Mouse (Mus musculus) liver, embryonic 11.5 days (tissue): ENCODE measurements around the gene Dnajc6. TPM values are rescaled to one million over a fixed set of nuclear protein-coding genes. Genes with fewer than 3 reads are reported as not detected.

Experiments used
- ATAC-seq: fragments of 200-750 bp; cut with Nextera tagmentation; replicated peaks from 2 replicates; pipeline ENCODE4 v1.8.0; 2017; ENCODE audit warnings: moderate number of reproducible peaks, mild to moderate bottlenecking, moderate TSS enrichment, moderate library complexity; ENCODE audit not compliant: low FRiP score
- DNase-seq: peaks from one replicate; pipeline ENCODE4 v3.0.0-alpha.2; 2017; ENCODE audit warnings: low spot score
- H3K27ac ChIP-seq: fragments of 300-500 bp; sonication (generic); 2 replicates; pipeline ENCODE4 v1.5.1; 2014; ENCODE audit warnings: mild to moderate bottlenecking, low read depth, low read length, control low read depth
- H3K27me3 ChIP-seq: fragments of 300-500 bp; sonication (generic); replicated peaks from 2 replicates; pipeline ENCODE4 v1.6.1; 2014; ENCODE audit warnings: low read length, mixed read lengths; ENCODE audit not compliant: control insufficient read depth, insufficient read depth
- H3K36me3 ChIP-seq: fragments of 300-500 bp; sonication (generic); 2 replicates; pipeline ENCODE4 v1.6.1; 2014; ENCODE audit warnings: mild to moderate bottlenecking, low read length, moderate library complexity, mixed read lengths; ENCODE audit not compliant: control insufficient read depth, insufficient read depth
- H3K4me1 ChIP-seq: fragments of 300-500 bp; sonication (generic); replicated peaks from 2 replicates; pipeline ENCODE4 v1.6.1; 2014; ENCODE audit warnings: low read length, mixed read lengths; ENCODE audit not compliant: control insufficient read depth, insufficient read depth
- H3K4me2 ChIP-seq: fragments of 300-500 bp; sonication (generic); 2 replicates; pipeline ENCODE4 v1.6.1; 2014; ENCODE audit warnings: mild to moderate bottlenecking, control low read depth, moderate library complexity
- H3K4me3 ChIP-seq: fragments of 300-500 bp; sonication (generic); 2 replicates; pipeline ENCODE4 v1.5.1; 2014; ENCODE audit warnings: low read depth, low read length, control low read depth
- H3K9ac ChIP-seq: fragments of 300-500 bp; sonication (generic); 2 replicates; pipeline ENCODE4 v1.6.1; 2014; ENCODE audit warnings: low read depth, low read length, control low read depth
- H3K9me3 ChIP-seq: fragments of 300-500 bp; sonication (generic); 2 replicates; pipeline ENCODE4 v1.6.1; 2016; ENCODE audit warnings: low read length, inconsistent platforms, mixed read lengths; ENCODE audit not compliant: control insufficient read depth
- WGBS: fragments of 180-500 bp; shearing (Covaris S2); extraction: QIAGEN DNeasy Blood & Tissue Kit; methylation state at CpG from one replicate; pipeline ENCODE4 v1.1.7; 2014; 5-methylcytosine and 5-hydroxymethylcytosine counted together
- polyA plus RNA-seq: library from polyadenylated mRNA; unstranded; fragments of >200 nt; fragmentation: Nextera tagmentation; extraction: Ambion mirVana; gene quantifications from 2 replicates; pipeline ENCODE4 v1.2.1, GENCODE M21; 2014

Gene Dnajc6
- polyA plus RNA-seq, 1 experiment from 2014 or later: 0.14 TPM

DNA sequence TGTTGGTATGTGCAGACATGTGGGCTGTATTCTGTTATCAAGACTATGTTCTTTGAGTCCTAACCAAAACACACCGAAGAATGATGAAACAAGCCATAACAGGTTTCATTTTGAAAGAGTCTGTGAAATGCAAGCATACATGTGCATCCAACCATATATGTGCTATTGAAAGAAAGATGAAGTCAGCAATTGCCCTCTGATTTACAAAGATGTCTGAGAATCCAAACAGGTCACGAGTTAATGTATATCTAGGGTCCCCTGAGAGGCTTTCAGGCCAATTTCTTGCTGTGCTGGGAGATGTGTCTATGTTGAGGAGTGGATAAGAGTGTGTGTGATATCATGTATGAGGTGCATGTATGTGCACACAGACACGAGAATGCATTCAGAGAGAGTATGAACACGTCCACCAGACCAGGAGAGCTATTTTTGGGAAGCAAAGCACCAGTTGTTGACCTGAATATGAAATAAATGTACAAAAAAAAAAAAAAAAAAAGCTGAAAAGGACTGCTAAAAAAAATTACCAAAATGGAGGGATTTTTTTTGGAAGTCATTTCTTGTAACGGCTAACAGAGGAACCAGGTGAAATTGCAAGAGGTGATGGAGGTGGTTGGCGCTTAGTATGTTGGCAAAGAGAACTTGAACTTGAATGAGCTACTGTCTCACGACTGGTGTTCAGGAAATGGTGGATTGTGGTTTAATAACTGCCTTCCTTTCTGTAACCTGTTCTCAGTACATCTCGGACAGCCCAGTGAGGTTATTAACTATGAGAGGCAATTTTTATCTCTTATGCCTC, 13.9 kb downstream of the Dnajc6 start:
- no peak overlapping the region for H3K4me3 ChIP-seq

DNA sequence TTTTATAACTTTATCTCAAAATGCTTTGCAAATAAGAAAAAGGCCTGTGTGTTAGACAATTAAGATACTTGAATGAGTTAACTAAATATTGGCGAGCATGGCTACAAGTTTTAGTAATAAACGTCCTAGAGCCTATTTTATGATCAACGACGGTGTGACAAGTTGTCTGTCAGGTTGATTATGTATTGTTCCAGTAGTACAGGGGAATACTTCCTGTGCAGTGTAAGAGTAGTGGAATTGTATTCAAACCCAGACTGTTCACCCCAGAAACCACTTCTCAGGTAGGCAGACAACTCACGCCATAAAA, 14.4 kb downstream of the Dnajc6 start:
- 80% methylated on average over 5 of the region's 5 CpGs for WGBS
- no peaks in the 10 kb centered on the region for H3K4me1 ChIP-seq
- peaks cover 14% of the 10 kb centered on the region for H3K27me3 ChIP-seq
- H3K36me3 ChIP-seq: no peaks in the 10 kb centered on the region
- ATAC-seq (no peak), DNase-seq (no peak)
- H3K4me2 ChIP-seq: no peak overlapping the region
- no peak overlapping the region for H3K27ac ChIP-seq
- no peak overlapping the region for H3K4me3 ChIP-seq
- H3K9ac ChIP-seq: no peak overlapping the region
- H3K9me3 ChIP-seq: no peaks in the 10 kb centered on the region

More for the DNA sequence above, 13.9 kb downstream of the Dnajc6 start:
- Histone ChIP-seq H3K4me1 (no peaks in the 10 kb centered on the region), H3K4me2 (no peak overlapping the region), H3K27me3 (peaks cover 14% of the 10 kb centered on the region), H3K27ac (no peak overlapping the region), H3K36me3 (no peaks in the 10 kb centered on the region), H3K9ac (no peak overlapping the region), H3K9me3 (no peaks in the 10 kb centered on the region)
- DNase-seq (no peak), ATAC-seq (no peak)
- 78% methylated on average over 8 of the region's 8 CpGs for WGBS

- no peak for ATAC-seq
- DNase-seq: no peak
- Histone ChIP-seq H3K27me3 (peaks cover 14% of the 10 kb centered on the region), H3K36me3 (no peaks in the 10 kb centered on the region), H3K9ac (no peak overlapping the region), H3K4me3 (no peak overlapping the region), H3K9me3 (no peaks in the 10 kb centered on the region), H3K4me2 (no peak overlapping the region), H3K27ac (no peak overlapping the region), H3K4me1 (no peaks in the 10 kb centered on the region)
- 83% methylated on average over 5 of the region's 5 CpGs for WGBS
These were observed 15.5 kb downstream of the Dnajc6 start for GRCm38 (mm10) chr4:101511768-101512521.

DNA sequence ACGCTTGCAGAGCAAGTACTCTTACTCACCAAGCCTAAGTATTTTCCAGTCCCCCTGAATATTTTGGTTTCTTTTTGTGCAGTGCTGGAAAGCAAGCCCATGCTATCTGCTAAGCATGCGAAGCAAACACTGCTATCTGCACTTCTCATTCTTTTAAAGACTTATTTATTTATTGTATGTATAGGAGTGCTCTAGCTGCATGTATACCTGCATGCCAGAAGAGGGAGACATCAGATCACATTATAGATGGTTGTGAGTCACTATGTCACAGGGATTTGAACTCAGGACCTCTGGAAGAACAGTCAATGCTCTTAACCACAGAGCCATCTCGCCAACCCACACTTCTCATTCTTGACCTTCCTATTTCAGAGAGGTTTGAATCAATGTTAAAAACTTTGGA, 16.8 kb downstream of the Dnajc6 start:
- WGBS: 77% methylated on average over 3 of the region's 3 CpGs
- H3K9ac ChIP-seq: no peak overlapping the region
- H3K4me1 ChIP-seq: no peaks in the 10 kb centered on the region
- no peak for ATAC-seq
- H3K27me3 ChIP-seq: peaks cover 11% of the 10 kb centered on the region
- H3K4me3 ChIP-seq: no peak overlapping the region
- H3K27ac ChIP-seq: no peak overlapping the region
- no peak overlapping the region for H3K4me2 ChIP-seq
- H3K9me3 ChIP-seq: no peaks in the 10 kb centered on the region
- no peak for DNase-seq
- H3K36me3 ChIP-seq: no peaks in the 10 kb centered on the region

- ATAC-seq (no peak), DNase-seq (no peak)
- H3K9me3 ChIP-seq: no peaks in the 10 kb centered on the region
- H3K36me3 ChIP-seq: no peaks in the 10 kb centered on the region
- H3K4me1 ChIP-seq: no peaks in the 10 kb centered on the region
- H3K4me3 ChIP-seq: no peak overlapping the region
- H3K9ac ChIP-seq: no peak overlapping the region
- H3K27me3 ChIP-seq: no peaks in the 10 kb centered on the region
- no peak overlapping the region for H3K27ac ChIP-seq
- H3K4me2 ChIP-seq: no peak overlapping the region
- 93% methylated on average over 14 of the region's 14 CpGs for WGBS
These were observed 19.4 kb downstream of the Dnajc6 start for GRCm38 (mm10) chr4:101515853-101516252.

DNA sequence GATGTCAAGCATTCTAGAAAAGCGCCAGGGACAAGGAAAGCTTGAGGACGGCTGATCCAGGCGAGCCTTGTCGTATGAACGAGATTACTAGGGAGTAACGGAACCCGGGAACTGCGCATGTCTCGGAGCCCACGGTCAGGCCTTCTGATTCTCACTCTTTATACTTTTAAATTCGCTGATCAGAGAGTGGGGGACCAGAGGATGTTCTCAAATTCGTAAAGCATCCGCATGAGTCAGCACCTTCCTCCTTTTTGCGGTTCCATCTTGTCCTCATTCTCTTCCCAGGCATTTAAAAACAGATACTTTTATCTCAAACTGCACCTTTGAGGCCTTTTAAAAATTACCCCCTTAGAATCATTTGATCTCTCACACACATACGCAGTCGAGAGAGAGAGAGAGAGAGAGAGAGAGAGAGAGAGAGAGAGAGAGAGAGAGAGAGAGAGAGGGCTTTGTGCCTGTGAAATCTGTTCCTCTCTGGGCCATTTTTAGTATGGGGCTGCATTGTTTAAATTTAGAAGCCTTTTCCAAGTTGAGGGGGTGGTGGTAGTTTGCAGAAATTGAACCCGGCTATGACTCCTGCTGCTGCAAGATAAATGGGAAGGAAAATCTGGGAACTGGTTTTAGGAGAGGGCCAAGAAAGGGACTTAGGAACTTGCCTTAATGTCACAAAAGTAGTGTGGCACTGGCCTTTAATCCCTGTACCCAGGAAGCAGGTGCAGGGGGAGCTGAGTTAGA, 20.2 kb downstream of the Dnajc6 start:
- Histone ChIP-seq H3K4me2 (no peak overlapping the region), H3K9ac (no peak overlapping the region), H3K36me3 (no peaks in the 10 kb centered on the region), H3K27me3 (no peaks in the 10 kb centered on the region), H3K4me1 (no peaks in the 10 kb centered on the region), H3K27ac (no peak overlapping the region), H3K4me3 (no peak overlapping the region), H3K9me3 (no peaks in the 10 kb centered on the region)
- DNase-seq (no peak), ATAC-seq (no peak)
- 80% methylated on average over 17 of the region's 17 CpGs for WGBS

DNA sequence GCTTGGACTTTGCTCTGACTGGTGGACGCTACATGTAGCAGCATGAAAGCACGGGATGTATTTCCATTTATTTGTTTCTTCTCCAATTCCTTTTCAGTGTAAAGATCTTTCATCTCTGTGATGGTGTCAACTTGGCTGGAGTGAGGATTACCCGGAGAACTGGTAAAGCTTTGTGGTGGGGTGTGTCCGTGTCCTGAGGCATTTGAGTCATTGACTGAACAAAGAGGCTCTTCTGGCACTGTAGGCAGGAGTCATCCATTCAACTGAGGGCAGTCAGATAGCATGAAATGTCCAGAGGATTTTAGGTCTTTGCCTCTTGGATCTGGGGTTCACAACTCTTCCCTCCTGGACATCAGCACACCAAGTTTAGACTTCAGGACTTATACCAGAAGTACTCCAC, 35.5 kb downstream of the Dnajc6 start:
- no peak for ATAC-seq
- H3K27me3 ChIP-seq: no peaks in the 10 kb centered on the region
- DNase-seq: no peak
- H3K36me3 ChIP-seq: no peaks in the 10 kb centered on the region
- H3K9me3 ChIP-seq: no peaks in the 10 kb centered on the region
- no peak overlapping the region for H3K4me2 ChIP-seq
- H3K4me3 ChIP-seq: no peak overlapping the region
- H3K27ac ChIP-seq: no peak overlapping the region
- no peaks in the 10 kb centered on the region for H3K4me1 ChIP-seq
- H3K9ac ChIP-seq: no peak overlapping the region
- WGBS: 79% methylated on average over 4 of the region's 4 CpGs

GRCm38 (mm10) chr4:101540516-101540915, 44.1 kb downstream of the Dnajc6 start:
- no peak overlapping the region for H3K4me2 ChIP-seq
- WGBS: 69% methylated on average over 4 of the region's 4 CpGs
- H3K4me3 ChIP-seq: no peak overlapping the region
- ATAC-seq: no peak
- no peak overlapping the region for H3K9ac ChIP-seq
- no peaks in the 10 kb centered on the region for H3K36me3 ChIP-seq
- H3K9me3 ChIP-seq: no peaks in the 10 kb centered on the region
- no peak for DNase-seq
- no peaks in the 10 kb centered on the region for H3K4me1 ChIP-seq
- H3K27ac ChIP-seq: no peak overlapping the region
- H3K27me3 ChIP-seq: no peaks in the 10 kb centered on the region
